Mouse (Mus musculus): ENCODE results near the gene Dennd2c. TPM values are rescaled to one million over a fixed set of nuclear protein-coding genes. Genes with fewer than 3 reads are reported as not detected.
"Not testable (repeated sequence)": the region's sequence is repeated elsewhere in the genome, so short reads cannot be mapped to it uniquely, and the experiment has no call there.

Gene Dennd2c
- total RNA-seq, 2 experiments from 2014 or later = 144 to 191 TPM

GRCm38 (mm10) chr3:103206393-103206792 lies 104.0 kb downstream of the Dennd2c start:
- no peak for ATAC-seq (replicated peaks; ENCODE audit: low FRiP score, poor library complexity, severe bottlenecking)

GRCm38 (mm10) chr3:103207749-103208148 lies 105.3 kb downstream of the Dennd2c start:
- no peak for ATAC-seq (replicated peaks; ENCODE audit: low FRiP score, poor library complexity, severe bottlenecking)

- ATAC-seq (replicated peaks; ENCODE audit: low FRiP score, poor library complexity, severe bottlenecking) = no peak
These were observed 105.8 kb downstream of the Dennd2c start for GRCm38 (mm10) chr3:103208237-103208636.

- no peak for ATAC-seq (replicated peaks; ENCODE audit: low FRiP score, poor library complexity, severe bottlenecking)
These were observed 108.7 kb downstream of the Dennd2c start for GRCm38 (mm10) chr3:103211101-103211500.

- ATAC-seq (replicated peaks; ENCODE audit: low FRiP score, poor library complexity, severe bottlenecking) = no peak
These were observed 109.7 kb downstream of the Dennd2c start for GRCm38 (mm10) chr3:103212142-103212541.

GRCm38 (mm10) chr3:103213537-103213936 lies 111.1 kb downstream of the Dennd2c start:
- ATAC-seq (replicated peaks; ENCODE audit: low FRiP score, poor library complexity, severe bottlenecking) = no peak

GRCm38 (mm10) chr3:103214593-103215285 lies 112.3 kb downstream of the Dennd2c start:
- no peak for ATAC-seq (replicated peaks; ENCODE audit: low FRiP score, poor library complexity, severe bottlenecking)

GRCm38 (mm10) chr3:103215399-103215798 lies 113.0 kb downstream of the Dennd2c start:
- ATAC-seq (replicated peaks; ENCODE audit: low FRiP score, poor library complexity, severe bottlenecking) = not testable (repeated sequence)

Other genes with a start within 250 kb of the Dennd2c start
- not detected in 2 replicates for gene Sycp1, start 166.5 kb upstream of the Dennd2c start, total RNA-seq (2015; ENCODE audit: low replicate concordance)
- gene Sycp1, start 166.5 kb upstream of the Dennd2c start, total RNA-seq (2017; ENCODE audit: low replicate concordance) = not detected in 2 replicates
- not detected in 2 replicates for gene Nr1h5, start 138.5 kb upstream of the Dennd2c start, total RNA-seq (2015; ENCODE audit: low replicate concordance)
- not detected in 2 replicates for gene Nr1h5, start 138.5 kb upstream of the Dennd2c start, total RNA-seq (2017; ENCODE audit: low replicate concordance)
- 4.4 and 11.7 TPM in 2 replicates for gene Sike1, start 106.9 kb upstream of the Dennd2c start, total RNA-seq (2015; ENCODE audit: low replicate concordance)
- gene Sike1, start 106.9 kb upstream of the Dennd2c start, total RNA-seq (2017; ENCODE audit: low replicate concordance) = 3.6 and 7.9 TPM in 2 replicates
- gene Csde1, start 82.2 kb upstream of the Dennd2c start, total RNA-seq (2015; ENCODE audit: low replicate concordance) = 84.4 and 89.9 TPM in 2 replicates
- gene Csde1, start 82.2 kb upstream of the Dennd2c start, total RNA-seq (2017; ENCODE audit: low replicate concordance) = 216 and 294 TPM in 2 replicates
- 23.4 and 42.7 TPM in 2 replicates for gene Nras, start 44.3 kb upstream of the Dennd2c start, total RNA-seq (2015; ENCODE audit: low replicate concordance)
- gene Nras, start 44.3 kb upstream of the Dennd2c start, total RNA-seq (2017; ENCODE audit: low replicate concordance) = 26.6 and 29.6 TPM in 2 replicates
- gene Ampd1, start 28.6 kb upstream of the Dennd2c start, total RNA-seq (2015; ENCODE audit: low replicate concordance) = not detected in 2 replicates
- 0.26 TPM in 1 of 2 replicates, not detected in the other for gene Ampd1, start 28.6 kb upstream of the Dennd2c start, total RNA-seq (2017; ENCODE audit: low replicate concordance)
- gene Bcas2, start 69.1 kb downstream of the Dennd2c start, total RNA-seq (2015; ENCODE audit: low replicate concordance) = 26.7 and 42.8 TPM in 2 replicates
- gene Bcas2, start 69.1 kb downstream of the Dennd2c start, total RNA-seq (2017; ENCODE audit: low replicate concordance) = 49.1 and 54.4 TPM in 2 replicates
- gene Trim33, start 176.7 kb downstream of the Dennd2c start, total RNA-seq (2015; ENCODE audit: low replicate concordance) = 37.9 and 48.3 TPM in 2 replicates
- 12.9 and 31.5 TPM in 2 replicates for gene Trim33, start 176.7 kb downstream of the Dennd2c start, total RNA-seq (2017; ENCODE audit: low replicate concordance)

Measured in erythroblast, adult 5-6 weeks (primary cell).